Mouse (Mus musculus) spleen, adult 2 months (tissue): ENCODE data around the gene Ntsr1.

Source experiments
- CTCF ChIP-seq: fragments of 200-500 bp; IDR thresholded peaks from 2 replicates; pipeline ENCODE4 v1.5.1; 2011; ENCODE audit warnings: mild to moderate bottlenecking, inconsistent platforms; ENCODE audit not compliant: insufficient read depth, insufficient read length, insufficient replicate concordance; ENCODE audit errors: extremely low read depth
- POLR2A ChIP-seq: fragments of 200-500 bp; IDR thresholded peaks from 2 replicates; pipeline ENCODE4 v1.6.1; 2011; ENCODE audit warnings: low read depth, low read length, inconsistent platforms

DNA sequence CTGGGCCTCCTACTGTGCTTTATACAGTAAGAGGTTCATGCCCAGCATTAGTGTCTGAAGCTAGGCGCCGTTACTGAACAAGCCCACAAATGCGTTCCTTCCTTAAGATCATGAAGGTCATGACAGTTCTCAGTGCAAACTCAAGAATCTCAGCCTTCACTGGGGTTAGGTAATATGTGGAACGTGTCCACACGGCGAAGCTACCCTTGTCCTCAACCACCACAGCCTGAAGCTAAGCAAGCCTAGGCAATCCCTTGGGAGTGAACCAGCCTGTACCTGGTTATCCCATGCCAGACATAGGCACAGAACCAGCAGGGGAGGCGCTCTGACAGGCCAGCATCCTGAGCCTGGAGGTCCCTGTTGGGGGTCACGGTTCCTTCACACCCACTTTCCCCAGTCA, 30.9 kb upstream of the Ntsr1 start:
- TF ChIP-seq CTCF (no peak), POLR2A (no peak)
